ENCODE assay signal across 18 mouse cellular contexts in the genomic region with DNA sequence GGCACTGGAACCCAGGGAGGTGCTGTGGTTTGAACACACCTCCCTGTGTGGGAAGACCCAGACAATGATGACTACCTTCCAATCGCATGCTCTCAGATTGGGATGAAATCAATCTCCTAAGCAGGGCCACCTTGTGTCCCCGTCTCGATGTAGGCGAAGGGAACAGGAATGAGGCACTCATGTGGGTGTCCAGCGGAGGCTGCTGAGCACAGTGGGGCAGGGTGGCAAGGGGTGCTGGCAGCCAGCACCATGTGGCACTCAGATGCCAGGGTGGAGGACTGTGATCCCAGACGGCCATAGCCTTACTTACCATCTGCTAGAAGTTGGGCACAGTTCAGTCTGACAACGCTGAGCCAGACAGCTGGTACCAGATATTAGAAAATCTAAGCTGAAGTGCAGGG.
DNase-seq lines count a peak whose midpoint lies in the region; TF ChIP-seq lines count a peak whose summit lies in the region.
"Had no signal": no experiment of that assay in that cellular context is flagged by ENCODE, and none has a peak within 500 bp of the region (broad histone marks: within the 10 kb centered on the region; RNA-seq: fewer than 3 reads in every experiment).

No protein-coding gene starts in this region.

- intact Hi-C loops in gastrocnemius, adult 2 months (cut with DNase I) = no loop called here

- no peaks in the 10 kb centered on the region for H3K79me2 ChIP-seq in C2C12 (ENCODE audit: control insufficient read depth, insufficient read depth)

- H3K27ac ChIP-seq in gastrocnemius, adult 2 months = no peak overlapping the region
- H3K27ac ChIP-seq: heart, embryonic 15.5 days; intestine, embryonic 15.5 days; kidney, embryonic 15.5 days; macrophage; midbrain, embryonic 15.5 days had no signal

- H3K4me3 ChIP-seq in C2C12 (ENCODE audit: insufficient read depth, poor library complexity, severe bottlenecking) = no peak overlapping the region
- H3K4me3 ChIP-seq in gastrocnemius, adult 2 months = no peak overlapping the region
- H3K4me3 ChIP-seq: heart, embryonic 15.5 days; intestine, embryonic 15.5 days; kidney, embryonic 15.5 days; midbrain, embryonic 15.5 days had no signal

- no peak for TF ChIP-seq CTCF in C2C12 (IDR thresholded peaks at IDR 0.05; ENCODE audit: control insufficient read depth, insufficient read depth, insufficient read length)
- no peak for TF ChIP-seq CTCF in brain, embryonic 14.5 days (IDR thresholded peaks at IDR 0.05; ENCODE audit: borderline replicate concordance, extremely low read depth, insufficient read depth, insufficient read length)
- no peak for TF ChIP-seq CTCF in gastrocnemius, adult 2 months (IDR thresholded peaks at IDR 0.05)

- TF ChIP-seq POLR2A in brain, embryonic 14.5 days (IDR thresholded peaks at IDR 0.05; ENCODE audit: borderline replicate concordance, extremely low read depth, insufficient read depth, insufficient read length, poor library complexity, severe bottlenecking) = no peak

- H3K79me3 ChIP-seq in C2C12 (ENCODE audit: low read depth) = no peaks in the 10 kb centered on the region

- no peaks in the 10 kb centered on the region for H3K36me3 ChIP-seq in C2C12 (ENCODE audit: control insufficient read depth, insufficient read depth)
- H3K36me3 ChIP-seq: G1E; heart, embryonic 15.5 days; intestine, embryonic 15.5 days; kidney, embryonic 15.5 days; midbrain, embryonic 15.5 days had no signal

- H3K27me3 ChIP-seq in C2C12 (ENCODE audit: control insufficient read depth, insufficient read depth, insufficient read length) = no peaks in the 10 kb centered on the region
- H3K27me3 ChIP-seq: heart, embryonic 15.5 days; intestine, embryonic 15.5 days; kidney, embryonic 15.5 days; midbrain, embryonic 15.5 days had no signal

- no peak overlapping the region for H3ac ChIP-seq in C2C12 (ENCODE audit: control insufficient read depth, insufficient read length, low read depth)

- DNase-seq in heart, adult 11 months = peak; percentile 40
- no peak for DNase-seq in heart, adult 8-10 months (ENCODE audit: low spot score)
- peak; percentile 77 for DNase-seq in brain, embryonic 14.5 days (ENCODE audit: low read depth)
- DNase-seq in layer of hippocampus, adult 9-10 months (ENCODE audit: low spot score) = peak; percentile 21
- no peak for DNase-seq in embryo, embryonic 9.5 days (ENCODE audit: extremely low spot score)
- no peak for DNase-seq in urinary bladder, adult 2 months (ENCODE audit: low spot score)
- no peak for DNase-seq in gastrocnemius, adult 2 months
- DNase-seq: cerebellum, adult 11 months; heart, adult 18-20 months; lung, embryonic 14.5 days; thymus, postnatal 14 days had no signal

TF ChIP-seq in C2C12, 6 proteins besides CTCF, POLR2A, EP300 and RAD21:
- TF ChIP-seq MAX (IDR thresholded peaks at IDR 0.05) (peak; percentile 68), MYOG (IDR thresholded peaks at IDR 0.05; ENCODE audit: control insufficient read depth, extremely low read depth, insufficient read length) (no peak)

Comparison
In these comparisons a context has a peak if more than half of its experiments do, and no peak if none do; other contexts are left out.
1. DNase-seq: peak in heart, adult 11 months (single experiment), brain, embryonic 14.5 days (single experiment) and layer of hippocampus, adult 9-10 months (single experiment); none in heart, adult 8-10 months (single experiment), embryo, embryonic 9.5 days (single experiment), urinary bladder, adult 2 months (single experiment) and gastrocnemius, adult 2 months (single experiment).